Mouse (Mus musculus): ENCODE data around the gene Lrtm1.

Gene Lrtm1

DNA sequence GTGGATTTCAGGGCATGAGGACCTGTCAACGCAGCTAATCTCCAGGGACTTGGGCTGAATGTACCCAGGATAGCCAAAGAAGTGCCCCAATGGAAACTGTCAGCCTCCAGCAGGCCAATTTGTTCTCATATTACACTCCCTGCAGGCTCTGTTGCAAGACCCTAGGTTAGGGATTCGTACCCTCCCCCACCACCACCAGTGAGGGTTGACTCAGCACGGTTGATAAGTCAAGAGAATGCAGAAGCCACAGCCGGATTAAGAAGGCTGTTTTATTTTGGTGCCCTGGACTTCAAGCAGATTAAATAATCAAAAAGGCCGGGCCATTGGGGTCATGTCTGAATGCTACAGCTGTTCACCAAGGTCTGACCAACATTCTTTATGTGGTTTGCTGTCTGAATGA is at the start of gene Lrtm1:
Lrtm1 (plus strand) TSS at position 326 of the 400 bp plus-strand sequence.
- DNase-seq (ENCODE audit: low spot score), result no peak

DNA sequence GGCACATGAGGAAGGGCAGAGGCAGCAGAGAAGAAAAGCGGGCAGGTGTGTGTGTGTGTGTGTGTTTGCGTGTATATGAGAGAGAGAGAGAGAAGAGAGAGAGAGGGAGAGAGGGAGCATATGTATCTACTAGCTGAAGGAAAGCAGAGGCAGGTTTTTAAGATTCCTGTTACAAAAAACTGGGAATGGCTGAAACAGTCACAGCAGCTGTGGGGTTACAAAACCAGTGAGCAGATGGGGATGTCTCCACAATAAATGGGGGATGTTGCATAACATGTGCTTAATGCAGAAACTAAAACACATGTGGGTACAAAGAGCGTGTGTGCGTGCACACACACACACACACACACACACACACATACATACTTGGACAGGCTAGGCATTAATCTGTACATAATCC is 48.8 kb upstream of the Lrtm1 start:
- no peak for DNase-seq (ENCODE audit: low spot score)

DNA sequence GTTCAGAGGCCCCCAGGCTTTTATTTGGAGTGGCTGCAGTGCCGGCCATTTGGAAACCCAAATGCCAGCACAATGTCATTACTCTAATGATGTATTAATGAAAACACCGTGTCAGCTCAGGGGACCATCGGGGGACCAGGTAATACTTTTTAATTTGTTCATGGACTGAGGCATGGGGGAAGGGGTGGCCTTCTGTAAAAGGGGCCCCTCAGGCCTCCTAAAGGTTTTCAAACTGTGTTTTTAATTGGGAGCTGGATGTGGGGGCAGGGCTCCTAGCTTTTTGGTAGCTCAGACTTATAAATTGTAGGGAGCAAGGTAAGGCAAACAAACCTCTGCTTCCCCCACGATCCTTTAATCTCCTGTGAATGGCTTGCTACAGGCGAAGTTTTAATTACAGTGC is 45.4 kb upstream of the Lrtm1 start:
- no peak for DNase-seq (ENCODE audit: low spot score)

DNA sequence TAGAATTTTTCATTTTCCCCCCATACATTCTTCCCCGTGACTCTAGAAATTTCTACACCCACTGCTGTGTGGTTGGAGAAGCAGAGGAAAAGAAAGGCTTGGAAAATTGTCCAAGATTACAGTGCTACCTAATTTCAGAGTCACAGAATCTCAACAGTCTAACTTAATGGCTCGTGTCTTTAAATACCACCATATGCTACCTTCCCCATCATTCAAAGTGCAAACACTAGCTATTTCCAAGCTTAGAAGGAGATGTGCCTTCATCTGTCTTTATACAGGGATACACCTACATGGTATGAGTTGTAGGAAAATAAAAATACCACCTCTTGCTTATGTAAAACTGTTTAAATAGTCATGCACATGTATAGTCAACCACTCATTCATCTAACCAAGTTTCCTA is 38.8 kb upstream of the Lrtm1 start:
- DNase-seq (ENCODE audit: low spot score), result no peak

DNA sequence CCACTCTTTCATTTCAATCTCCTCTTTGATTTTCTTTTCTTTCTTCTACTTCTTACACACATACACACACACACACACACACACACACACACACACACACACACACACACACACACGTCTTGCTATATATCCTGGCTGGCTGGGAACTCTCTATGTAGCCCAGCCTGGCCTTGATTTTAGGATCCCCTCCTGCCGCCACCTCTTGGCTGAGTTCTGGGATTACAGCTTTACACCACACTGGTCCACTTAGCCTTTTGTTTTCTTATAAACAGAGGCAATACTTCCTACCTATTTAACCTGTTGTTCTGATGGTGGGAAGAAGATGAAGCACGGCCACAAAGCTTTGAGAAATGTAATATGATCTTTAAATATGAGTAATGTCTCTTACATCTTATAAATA is 37.5 kb upstream of the Lrtm1 start:
- DNase-seq (ENCODE audit: low spot score), result no peak

DNA sequence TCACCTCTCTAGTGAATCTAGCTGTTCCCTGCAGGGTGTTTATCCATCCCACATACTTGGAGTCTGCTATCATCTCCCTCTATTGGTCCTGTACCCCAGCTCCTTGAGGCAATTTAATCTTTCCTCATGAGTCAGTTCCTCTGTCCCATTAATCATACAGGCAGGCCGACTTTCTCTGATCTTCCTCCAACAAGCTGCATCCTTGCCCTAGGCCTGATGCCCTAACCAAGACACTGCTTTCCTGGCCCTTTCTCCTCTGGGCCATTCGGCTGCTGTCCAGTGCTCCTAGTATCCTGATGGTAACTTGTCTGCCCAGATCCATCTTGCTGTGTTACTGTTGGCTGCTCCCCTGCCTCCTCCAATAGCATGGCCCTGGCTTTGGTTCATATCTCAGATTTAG is 33.7 kb upstream of the Lrtm1 start:
- no peak for DNase-seq (ENCODE audit: low spot score)

DNA sequence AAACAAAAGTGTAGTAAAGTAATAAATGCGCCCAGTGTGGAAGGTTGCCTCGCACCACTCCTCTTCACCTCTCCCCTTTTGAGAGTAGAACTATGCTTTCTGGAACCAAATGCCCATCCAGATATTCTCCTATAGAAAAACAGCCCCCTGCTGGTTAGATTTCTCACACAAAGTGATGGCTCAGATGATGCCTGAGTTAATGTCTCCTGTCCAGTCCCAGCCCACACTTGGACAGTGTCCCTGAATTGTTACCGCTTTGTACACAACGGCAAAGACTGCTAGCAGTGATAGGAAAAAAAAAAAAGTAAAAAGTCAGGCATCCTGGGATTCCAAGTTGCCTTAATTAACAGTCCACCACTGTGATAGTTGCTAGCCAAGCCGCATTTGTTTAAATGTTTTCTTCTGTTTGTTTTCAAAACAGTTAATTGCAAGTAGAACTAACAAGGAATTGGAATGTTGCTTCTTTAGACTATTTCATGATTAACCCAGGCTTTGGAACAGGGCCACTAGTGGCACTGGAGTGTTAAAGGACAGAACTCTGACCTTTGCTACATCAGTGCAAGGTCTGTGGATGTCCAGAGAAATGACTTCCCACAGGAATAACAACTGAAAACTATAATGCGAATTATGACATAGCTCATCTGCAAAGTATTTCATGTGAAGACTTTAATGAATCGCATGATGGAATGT is 29.7 kb upstream of the Lrtm1 start:
- no peak for DNase-seq (ENCODE audit: low spot score)

DNA sequence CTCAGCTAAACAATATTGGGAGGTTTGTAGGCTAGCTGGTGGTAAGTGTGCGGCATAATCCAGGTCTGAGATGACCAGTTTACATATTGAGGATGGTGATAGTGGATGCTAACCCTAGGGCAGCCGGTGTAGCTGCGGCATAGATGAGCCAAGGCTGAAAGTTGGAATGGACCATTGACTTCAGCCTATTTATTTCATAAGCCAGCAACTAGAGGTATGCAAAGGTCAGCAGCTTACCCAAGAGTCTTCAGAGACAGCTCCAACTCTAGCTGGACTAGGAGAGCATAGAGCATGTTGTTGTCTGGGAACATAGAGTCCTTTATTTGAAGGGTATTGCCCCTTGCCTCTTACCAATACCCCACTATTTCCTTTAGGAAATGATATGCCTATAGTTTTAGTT is 21.4 kb upstream of the Lrtm1 start:
- DNase-seq (ENCODE audit: low spot score), result no peak

DNA sequence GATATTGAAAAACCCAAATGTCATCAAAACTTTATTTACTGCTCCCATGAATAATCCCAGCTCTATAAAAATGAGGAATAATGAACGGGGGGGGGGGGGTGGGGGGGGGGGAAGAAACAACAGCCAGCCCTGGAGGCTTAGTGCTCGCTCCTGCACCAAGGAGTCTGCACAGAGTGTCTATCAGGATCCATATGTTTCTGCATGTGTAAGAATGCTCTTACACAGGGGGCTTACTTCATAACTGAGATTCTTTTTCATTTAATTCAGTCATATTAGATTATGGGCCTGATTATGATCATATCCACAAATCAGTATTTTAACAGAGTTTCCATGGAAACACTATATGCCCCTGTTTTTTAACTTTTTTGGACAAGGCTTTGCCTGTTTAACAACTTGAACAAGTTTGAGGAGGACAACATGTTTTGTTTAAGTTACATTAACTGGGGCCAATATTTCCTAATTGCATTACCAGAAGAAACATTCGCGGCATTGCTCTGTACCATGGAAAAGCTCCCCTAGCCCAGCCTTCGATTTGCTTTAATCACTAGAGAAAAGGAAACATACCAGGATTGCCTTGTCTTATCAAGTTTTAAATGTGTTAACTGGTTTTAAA is 12.7 kb upstream of the Lrtm1 start:
- no peak for DNase-seq (ENCODE audit: low spot score)

DNA sequence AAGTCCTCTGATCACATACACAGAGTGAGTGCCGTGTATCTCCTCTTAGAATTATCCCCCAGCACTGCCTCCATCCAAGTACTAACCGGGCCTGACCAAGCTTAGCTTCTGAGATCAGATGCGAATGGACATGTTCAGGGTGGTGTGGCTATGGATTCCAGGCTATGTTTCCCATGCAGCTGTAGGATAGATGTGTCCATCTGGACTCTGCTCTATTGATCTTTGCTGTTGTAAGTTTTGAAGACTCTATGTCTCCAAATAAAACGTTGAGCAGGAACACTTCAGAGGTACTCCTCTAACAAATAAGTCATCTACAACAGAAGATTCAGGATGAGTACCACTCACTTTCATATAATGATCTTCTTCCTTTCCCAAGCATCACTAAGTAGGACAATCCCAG is 8.4 kb upstream of the Lrtm1 start:
- no peak for DNase-seq (ENCODE audit: low spot score)

DNA sequence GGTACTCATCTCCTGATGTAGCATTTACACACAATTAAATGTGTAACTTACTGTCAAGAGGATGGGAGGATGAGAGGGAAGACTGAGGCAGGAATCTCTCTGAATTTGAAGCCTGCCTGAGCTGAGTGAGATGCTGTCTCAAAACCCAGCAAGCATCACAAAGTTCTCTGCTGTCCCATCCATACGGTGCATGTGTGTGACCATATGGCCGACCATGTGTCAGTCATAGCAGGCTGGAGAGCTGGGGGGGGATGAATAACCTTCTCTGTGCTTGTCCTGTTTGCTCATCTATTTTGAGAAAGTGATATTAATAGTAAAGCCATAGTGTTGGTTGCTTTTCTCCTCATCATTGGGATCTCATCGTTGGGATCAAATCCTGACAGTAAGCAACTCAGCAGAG is 4.8 kb upstream of the Lrtm1 start:
- DNase-seq (ENCODE audit: low spot score), result no peak

DNA sequence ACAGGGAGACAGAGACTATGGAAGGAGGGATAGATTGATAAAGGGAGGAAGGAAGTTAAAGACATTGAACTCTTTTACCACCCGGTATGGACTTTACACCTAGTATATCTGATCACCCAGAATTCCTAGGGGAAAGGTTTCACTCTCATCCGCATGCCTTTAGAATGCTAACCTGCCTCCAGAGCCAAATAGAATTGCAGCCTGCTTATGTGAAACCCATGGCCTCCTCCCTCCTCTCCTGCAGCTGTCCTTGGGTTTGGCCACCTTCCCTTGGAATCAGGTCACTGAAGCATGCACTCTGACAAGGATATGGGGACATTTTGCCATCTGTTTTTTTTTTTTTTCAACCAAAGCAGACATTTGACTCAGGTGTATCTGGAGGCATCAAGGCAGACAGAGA is 3.3 kb upstream of the Lrtm1 start:
- no peak for DNase-seq (ENCODE audit: low spot score)

DNA sequence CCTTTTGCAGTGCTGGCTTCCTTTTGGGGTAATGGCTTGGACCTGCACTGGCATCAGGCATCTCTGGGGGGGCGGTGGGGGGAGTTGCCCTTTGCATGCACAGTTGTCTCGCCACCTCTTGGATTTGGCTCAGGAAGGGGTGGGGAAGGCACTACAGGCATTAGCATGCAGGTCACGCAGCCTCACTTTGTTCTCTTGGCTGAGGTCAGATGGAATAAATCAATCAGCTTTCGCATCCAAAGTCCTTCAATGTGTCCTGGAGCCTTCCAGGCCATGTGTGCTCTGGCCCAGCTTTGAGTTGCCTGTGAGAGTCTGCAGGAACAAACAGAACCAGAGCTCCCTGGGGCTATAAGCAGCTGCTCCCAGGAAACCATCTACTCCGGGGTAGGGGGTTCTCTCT is 2.1 kb upstream of the Lrtm1 start:
- DNase-seq (ENCODE audit: low spot score), result no peak

DNA sequence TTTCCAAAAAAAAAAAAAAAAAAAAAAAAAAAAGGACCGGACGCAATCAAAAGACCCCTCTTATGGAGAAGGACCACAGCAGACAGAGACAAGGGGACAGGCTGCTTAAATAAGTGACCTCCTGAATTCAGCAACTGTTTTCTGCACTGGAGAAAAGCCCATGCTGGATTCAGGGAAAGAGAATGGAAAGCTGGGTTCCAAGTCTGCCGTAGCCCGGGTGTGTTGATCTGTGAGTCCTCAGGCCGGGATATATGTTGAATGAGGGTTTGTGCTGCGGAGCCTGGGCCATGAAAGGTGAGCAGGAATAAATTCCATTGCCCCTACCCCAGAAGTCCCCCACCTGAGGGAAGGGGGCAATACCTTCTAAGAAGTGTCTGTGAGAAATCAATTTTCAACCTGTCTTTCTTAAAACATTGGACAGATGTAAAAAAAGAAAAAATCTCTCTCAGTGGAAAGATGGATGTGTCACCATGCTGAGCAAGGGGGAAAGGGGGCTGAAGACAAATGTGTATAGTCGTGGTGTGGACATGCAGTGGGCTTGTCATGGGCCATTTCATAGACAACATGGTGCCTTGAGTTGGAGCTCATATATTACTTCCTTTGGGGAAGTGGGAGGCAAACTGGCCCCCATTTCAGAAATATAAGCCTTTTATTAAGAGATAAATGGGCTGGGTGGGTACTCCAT is 450 bp downstream of the Lrtm1 start:
- DNase-seq (ENCODE audit: low spot score), result no peak

DNA sequence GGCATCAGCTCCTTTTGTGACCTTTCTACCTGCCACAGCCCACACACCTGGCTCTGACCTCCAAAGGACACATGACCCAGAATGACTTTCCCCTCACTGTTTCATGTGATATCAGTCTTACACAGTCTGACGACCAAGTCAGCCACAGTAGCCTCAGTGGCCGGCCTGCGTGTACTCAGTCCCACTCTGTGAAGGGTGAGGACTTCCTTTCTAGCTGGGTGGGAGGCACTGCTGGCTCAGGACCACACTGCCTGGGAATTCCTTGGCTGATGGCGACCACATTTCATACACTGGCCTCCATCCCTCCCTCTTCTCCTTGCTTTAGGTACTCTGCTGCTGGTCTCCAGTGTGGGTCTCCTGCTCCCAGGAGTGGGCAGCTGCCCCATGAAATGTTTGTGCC is 3.3 kb downstream of the Lrtm1 start:
- no peak for DNase-seq (ENCODE audit: low spot score)

DNA sequence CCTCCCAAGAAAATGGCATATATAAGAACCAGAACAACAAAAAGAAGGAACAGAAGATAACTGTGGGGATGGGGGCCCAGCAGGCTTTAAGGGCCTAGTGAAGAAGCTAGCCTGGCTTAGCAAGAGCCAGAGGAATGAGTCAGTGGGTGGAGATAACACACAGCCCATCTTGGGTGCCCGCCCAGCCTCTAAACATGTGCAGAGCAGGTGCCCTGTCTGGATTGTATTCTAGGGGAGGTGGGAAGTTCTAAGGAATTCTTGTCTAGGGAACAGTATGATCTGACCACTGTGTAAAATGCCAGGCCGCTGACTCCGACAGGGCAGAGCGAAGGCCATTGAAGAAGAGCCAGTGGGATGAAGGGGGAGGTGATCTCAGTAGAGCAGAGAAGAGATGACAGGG is 5.2 kb downstream of the Lrtm1 start:
- no peak for DNase-seq (ENCODE audit: low spot score)

DNA sequence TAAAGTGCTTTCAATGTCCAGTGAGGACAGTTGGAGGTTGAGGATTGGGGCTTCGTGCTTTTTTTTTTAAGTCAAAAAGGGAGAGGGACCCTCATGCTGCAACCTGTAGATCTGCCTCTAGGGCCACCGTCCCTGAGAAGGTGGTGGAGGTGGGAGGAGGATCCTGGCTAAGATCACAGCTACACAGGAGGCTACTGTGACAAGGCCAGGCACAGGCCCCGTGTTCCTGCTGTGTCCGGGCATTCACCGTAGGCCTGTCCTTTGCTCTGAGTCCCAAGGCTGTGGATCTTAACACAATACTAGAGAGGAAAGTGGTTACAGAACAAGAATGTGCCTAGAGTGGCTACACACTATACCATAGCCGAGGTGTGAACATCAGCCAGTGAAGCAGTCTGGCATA is 7.3 kb downstream of the Lrtm1 start:
- DNase-seq (ENCODE audit: low spot score), result no peak

DNA sequence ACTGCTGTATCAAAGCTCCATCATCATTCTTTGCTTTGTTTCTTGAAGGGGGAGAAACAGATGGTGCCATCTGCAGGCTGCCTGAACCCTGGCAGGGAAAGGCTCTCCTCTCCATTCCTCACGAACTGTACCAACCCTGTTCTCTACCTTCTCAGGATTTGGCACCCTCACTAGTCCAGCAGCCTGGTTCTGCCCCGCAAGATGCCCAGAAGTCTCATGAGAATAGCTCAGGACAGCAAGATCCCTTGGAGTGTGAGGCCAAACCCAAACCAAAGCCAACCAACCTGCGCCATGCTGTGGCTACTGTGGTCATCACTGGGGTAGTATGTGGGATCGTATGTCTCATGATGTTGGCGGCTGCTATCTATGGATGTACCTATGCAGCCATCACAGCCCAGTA is 9.3 kb downstream of the Lrtm1 start:
- no peak for DNase-seq (ENCODE audit: low spot score)

DNA sequence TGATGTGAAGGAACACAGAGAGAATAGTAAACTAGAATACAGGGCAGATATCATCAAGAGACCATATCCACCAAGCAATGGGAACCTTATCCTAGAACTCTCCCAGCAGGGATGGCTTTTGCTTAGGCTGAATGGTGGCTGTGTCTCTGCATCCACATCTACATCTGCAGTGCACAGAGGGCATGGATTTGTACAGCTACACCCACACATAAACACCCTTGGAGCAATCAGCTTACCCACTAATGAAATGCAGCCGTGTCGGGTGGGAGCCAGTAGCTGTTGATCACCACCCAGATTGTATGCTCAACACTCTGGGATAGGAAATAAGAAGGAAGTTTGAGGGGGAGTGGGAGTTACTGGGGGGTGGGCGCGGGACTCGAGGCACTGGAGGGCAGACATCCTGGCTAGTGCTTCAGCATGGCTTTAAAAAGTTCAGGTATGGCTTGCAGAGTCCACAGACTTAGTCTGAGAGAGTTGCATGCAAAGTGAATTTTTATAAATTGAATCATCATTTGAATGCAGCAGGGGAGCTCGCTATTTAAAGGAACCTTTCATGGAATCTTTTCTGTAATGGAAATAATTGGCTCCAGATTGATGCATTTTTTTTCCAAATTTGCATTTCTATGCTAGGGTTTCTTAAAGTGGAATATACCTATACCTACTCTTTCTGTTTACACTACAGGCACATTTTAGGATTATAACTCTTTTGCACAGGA is 10.5 kb downstream of the Lrtm1 start:
- no peak for DNase-seq (ENCODE audit: low spot score)

DNA sequence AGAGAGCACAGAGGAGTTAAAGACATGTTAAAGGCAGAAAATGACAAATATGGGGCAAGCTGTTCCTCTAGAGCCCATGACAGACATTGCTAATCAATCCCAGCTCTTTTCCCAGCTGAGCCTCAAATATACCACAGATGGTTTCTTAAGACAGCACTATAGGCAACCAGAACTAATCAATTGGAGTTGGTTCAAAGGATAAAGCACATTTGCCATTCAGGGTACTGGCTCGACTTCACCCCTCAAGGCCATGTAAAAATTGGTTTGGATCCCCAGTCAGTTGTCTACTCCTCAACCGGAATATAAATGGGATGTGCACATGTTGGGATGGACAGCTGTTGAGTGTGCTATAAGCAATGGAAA is 11.1 kb downstream of the Lrtm1 start:
- no peak for DNase-seq (ENCODE audit: low spot score)

DNA sequence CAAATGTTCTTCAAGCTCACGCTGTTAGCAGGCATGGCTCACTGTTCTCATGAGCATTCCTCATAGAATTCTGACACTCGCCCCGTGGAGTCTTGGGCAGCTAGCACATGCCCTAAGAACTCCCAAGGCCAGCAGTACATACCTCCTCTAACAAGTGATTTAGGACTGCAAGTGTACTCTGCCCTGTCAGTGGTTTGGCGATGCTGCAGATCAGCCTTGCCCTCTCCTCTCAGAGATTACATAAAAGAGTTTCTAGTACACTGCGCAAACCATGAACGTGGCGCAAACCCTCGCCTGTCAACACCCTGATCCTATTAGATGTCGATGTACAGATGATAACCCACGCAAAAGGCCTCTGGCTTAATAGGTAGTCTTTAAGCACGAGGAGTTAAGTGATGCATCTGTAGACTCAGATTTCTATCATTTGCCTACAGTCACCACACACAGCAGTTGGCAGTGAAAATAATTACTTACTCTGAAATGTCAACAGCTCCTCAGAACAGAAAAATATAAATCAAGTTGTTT is 11.9 kb downstream of the Lrtm1 start:
- no peak for DNase-seq (ENCODE audit: low spot score)

DNA sequence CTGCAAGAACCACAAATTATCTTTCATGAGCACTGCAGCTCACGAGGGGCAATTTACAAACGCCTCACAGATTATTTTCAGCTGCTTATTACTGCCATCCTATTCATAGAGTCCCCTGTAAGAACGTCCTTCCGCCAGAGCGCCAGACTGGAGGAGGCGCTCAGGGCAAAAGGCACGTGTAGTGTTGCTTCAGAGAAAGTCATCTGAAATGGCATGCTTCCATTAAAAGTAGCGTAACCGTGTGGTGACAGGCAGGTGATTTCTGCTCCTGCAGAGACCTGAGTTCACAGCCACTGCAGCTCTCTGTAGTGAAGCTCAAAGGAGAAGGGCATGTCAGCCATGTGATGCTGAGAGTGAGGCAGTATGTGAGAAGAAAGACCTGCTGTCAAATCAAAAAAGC is 12.5 kb downstream of the Lrtm1 start:
- DNase-seq (ENCODE audit: low spot score), result no peak

DNA sequence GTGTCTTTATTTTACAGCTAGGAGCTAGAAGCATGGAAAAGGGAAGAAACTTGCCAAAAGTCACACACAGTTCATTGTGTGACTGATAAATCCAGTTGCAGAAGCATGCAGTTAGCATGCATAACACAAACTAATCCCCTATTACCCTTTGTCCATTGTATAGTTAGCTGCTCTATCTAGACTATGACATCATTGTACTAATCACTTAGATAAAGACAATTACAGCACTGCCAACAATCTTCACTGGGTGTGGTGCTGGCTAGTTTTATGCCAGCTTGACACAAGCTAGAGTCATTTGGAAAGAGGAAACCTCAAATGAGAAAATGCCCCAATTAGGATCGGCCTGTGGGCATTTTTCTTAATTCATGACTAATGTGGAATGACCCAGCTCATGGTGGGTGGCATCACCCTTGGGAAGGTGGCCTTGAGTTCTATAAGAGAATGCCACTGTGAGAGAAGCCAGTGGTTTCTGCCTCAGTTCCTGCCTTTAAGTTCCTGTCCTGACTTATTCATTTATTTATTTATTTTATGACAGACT is 13.9 kb downstream of the Lrtm1 start:
- no peak for DNase-seq (ENCODE audit: low spot score)
